Mouse (Mus musculus): ENCODE measurements around the gene Gpc2. TPM values are rescaled to one million over a fixed set of nuclear protein-coding genes. Genes with fewer than 3 reads are reported as not detected.

The Gpc2 gene
- total RNA-seq (2014; fragmentation: Nextera tagmentation): 4.2 and 7.9 TPM in 2 replicates
- 2.9 and 3.9 TPM in 2 replicates for total RNA-seq (2017)

- ATAC-seq (replicated peaks; ENCODE audit: poor library complexity, severe bottlenecking): peak; percentile 96
Measured at GRCm38 (mm10) chr5:138279585-138280424, at the start of gene Gpc2, which contains the start of the genes Gm43720 and Stag3. TSS of gene Gpc2 (minus strand) at chr5:138280005. TSS of gene Gm43720 (minus strand) at chr5:138279958. TSS of gene Stag3 (plus strand) at chr5:138280240.

DNA sequence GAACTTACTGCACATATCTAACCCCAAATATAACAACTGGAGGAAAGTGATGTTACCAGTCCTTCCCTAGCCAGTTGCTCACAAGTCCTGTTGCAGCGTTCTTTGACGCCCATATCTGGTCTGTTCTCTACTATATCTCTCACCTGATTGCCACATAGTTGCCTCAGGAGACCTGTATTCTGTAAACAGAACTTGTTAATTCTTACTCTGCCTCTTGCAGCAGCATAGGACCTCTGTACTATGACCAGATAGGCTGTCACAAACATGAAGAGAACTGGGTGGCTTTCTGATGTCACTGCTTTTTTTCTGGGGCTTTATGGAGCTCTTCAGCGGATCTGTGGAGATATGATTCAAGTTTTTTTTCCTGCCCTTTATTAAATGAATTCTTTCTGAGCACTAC lies 33.0 kb upstream of the Gpc2 start:
- ATAC-seq (replicated peaks; ENCODE audit: poor library complexity, severe bottlenecking): no peak

GRCm38 (mm10) chr5:138299613-138300012 lies 19.8 kb upstream of the Gpc2 start:
- ATAC-seq (replicated peaks; ENCODE audit: poor library complexity, severe bottlenecking): no peak

DNA sequence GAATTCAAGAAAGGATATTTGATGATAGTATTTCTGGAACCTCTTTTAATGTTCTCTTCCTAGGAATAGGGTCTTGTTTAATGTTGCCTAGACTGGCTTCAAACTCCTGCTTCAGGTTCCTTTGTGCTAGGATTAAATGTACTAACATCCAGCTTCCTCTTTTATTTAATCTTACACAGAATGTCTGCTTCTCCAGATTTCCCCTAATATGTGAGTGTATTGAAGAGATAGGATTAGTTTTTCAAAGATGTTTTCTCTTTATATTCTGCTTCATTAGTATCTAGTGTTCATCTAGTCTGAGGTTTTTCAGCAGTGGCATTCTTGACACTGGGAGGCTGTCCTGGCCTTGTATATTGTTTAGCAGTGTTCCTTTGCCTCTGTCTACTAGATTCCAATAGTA lies 14.4 kb upstream of the Gpc2 start:
- ATAC-seq (replicated peaks; ENCODE audit: poor library complexity, severe bottlenecking): no peak

DNA sequence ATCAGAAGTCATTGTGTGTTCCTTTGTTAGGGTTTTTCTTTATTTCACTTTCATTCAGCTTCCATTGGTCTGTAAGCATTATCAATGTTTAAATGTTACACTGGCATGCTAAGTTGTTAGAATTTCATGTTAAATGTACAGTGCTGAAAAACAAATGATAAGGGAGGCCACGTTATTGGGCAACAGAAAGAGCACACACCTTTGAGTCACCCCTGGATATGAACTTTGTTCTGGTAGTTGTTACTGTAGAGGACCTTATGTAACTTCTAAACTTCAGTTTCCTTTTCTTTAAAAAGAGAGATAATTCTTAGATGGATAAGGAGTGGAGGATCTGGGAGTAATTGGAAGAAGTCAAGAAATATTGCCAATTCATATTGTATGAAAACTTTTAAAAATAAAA lies 11.8 kb upstream of the Gpc2 start:
- ATAC-seq (replicated peaks; ENCODE audit: poor library complexity, severe bottlenecking): no peak

DNA sequence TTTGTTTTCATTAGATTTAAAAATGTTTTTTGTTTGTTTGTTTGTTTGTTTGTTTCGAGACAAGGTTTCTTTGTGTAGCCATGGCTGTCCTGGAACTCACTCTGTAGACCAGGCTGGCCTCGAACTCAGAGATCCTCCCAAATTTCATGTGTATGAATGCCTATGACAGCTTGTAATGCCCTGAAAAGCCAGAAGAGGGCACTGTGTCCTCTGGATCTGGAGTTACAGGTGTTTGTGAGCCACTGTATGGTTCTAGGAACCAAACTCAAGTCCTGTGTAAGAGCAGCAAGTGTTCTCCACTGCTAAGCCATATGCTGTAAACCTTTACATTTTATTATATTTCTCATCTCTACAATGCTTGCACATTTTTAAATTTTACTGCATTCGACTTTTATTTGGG lies 8.1 kb upstream of the Gpc2 start:
- ATAC-seq (replicated peaks; ENCODE audit: poor library complexity, severe bottlenecking): no peak

- ATAC-seq (replicated peaks; ENCODE audit: poor library complexity, severe bottlenecking): no peak
Measured at GRCm38 (mm10) chr5:138283540-138283939, 3.7 kb upstream of the Gpc2 start.

DNA sequence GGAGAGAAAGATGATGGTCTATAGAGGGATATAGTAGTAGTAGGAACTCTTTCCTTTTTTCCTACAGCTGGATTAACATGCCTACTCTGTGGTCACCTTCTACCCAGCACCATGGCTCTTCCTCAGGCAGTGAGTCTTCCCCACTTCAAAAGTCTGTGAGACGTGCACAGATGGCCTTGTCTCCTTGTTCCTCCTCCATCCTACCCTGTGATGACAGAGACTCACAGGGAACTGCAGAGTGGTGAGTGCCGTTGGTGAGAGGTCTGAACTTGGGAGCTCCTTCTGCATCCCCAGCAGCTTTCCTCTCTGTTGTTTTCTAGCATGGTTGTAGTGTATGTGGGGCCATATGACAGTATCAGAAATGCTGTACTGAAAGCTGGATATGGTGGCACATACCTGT lies 2.0 kb upstream of the Gpc2 start:
- no peak for ATAC-seq (replicated peaks; ENCODE audit: poor library complexity, severe bottlenecking)

GRCm38 (mm10) chr5:138280829-138281228 lies 1.0 kb upstream of the Gpc2 start:
- ATAC-seq (replicated peaks; ENCODE audit: poor library complexity, severe bottlenecking): no peak

- ATAC-seq (replicated peaks; ENCODE audit: poor library complexity, severe bottlenecking): no peak
Measured at GRCm38 (mm10) chr5:138280425-138280768, 592 bp upstream of the Gpc2 start.

DNA sequence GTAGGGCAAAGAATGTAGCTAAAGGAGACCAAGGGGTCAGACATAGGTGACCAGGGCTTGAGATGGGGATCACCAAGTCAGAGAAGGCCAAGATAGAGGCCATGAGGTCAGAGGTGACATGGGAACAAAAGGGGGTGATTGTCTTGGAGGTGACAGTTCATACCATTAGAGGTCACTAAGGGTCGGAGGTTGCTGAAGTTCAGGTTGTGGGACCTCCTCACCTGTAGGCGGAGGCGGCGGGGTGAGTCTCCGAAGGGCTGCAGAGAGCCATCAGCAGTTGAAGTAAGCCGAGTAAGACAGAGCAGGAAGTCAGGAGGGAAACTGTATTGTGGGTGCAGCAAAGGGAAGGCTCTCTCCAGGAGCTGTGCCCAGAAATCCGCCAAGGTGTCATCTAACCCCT lies 1.8 kb downstream of the Gpc2 start:
- ATAC-seq (replicated peaks; ENCODE audit: poor library complexity, severe bottlenecking): no peak

GRCm38 (mm10) chr5:138275216-138276050 lies 4.4 kb downstream of the Gpc2 start:
- ATAC-seq (replicated peaks; ENCODE audit: poor library complexity, severe bottlenecking): no peak

- ATAC-seq (replicated peaks; ENCODE audit: poor library complexity, severe bottlenecking): no peak
Measured at GRCm38 (mm10) chr5:138274186-138274585, 5.6 kb downstream of the Gpc2 start.

DNA sequence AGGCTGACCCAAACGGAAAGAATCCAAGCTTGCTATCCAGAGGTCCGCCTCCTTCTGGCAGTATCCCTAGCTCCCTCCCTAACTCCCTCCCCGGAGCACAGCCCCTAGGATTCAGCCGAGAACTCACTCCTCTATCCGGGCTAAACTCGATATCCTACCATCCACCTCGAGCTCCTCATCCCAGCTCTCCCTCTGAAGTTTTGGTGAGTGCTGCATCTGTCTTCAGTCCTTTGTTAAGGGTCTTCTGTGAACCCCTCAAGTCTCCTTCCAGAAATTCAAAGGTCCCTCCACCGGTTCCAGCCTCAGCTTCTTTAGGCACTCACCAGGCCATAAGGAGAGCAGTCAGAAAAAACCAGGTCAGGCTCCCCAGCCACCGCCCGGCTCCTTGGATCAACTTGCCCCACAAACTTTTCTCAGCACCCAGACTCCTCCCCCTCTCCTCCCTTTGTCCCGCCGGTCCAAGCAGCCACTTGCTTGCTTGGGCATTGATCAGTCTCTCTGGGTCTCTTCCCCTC lies 7.3 kb downstream of the Gpc2 start, which contains the start of gene Gal3st4:
Gene Gal3st4, minus strand, starts transcription at position 432 of the 515 bp plus-strand sequence.
- ATAC-seq (replicated peaks; ENCODE audit: poor library complexity, severe bottlenecking): no peak

DNA sequence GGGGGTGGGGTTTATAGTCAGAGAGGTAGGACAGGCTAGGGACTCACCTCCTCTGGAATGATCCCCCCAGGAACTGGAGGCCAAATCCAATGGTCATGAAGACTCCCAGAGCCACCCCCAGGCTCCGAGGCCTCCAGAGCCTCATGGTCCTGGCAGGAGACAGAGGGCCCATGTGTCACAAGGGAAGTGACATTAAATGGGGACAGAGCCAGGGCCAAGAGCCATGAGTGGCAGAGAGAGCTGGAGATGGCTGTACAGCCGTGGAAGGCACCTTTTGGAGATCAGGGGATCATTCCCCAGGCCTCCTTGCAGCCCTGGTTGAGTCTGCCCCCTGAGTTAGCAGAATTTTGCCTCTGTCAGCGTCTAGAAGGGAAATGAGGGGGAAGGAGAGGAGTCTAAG lies 8.6 kb downstream of the Gpc2 start:
- ATAC-seq (replicated peaks; ENCODE audit: poor library complexity, severe bottlenecking): no peak

- no peak for ATAC-seq (replicated peaks; ENCODE audit: poor library complexity, severe bottlenecking)
Measured at GRCm38 (mm10) chr5:138268980-138269379, 10.8 kb downstream of the Gpc2 start.

DNA sequence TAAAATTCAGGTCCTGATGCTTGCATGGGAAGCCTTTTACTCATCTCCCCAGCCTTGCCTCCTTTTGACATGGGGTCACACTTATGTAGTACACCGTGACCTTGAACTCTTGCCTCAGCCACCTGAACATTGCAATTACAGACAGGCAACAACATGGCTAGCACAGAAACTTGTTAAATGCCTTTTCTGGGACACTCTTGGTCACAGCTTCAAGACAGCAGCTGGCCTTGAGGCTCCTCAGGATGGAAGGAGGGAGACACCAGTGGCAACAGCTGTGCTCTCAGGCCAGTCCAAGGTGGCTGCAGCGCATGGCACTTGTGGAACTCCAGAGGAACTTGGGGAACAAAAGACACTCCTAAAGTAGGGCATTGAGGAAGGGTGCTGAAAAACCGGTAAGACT lies 12.7 kb downstream of the Gpc2 start:
- ATAC-seq (replicated peaks; ENCODE audit: poor library complexity, severe bottlenecking): no peak

- ATAC-seq (replicated peaks; ENCODE audit: poor library complexity, severe bottlenecking): no peak
Measured at GRCm38 (mm10) chr5:138265712-138266111, 14.1 kb downstream of the Gpc2 start.

DNA sequence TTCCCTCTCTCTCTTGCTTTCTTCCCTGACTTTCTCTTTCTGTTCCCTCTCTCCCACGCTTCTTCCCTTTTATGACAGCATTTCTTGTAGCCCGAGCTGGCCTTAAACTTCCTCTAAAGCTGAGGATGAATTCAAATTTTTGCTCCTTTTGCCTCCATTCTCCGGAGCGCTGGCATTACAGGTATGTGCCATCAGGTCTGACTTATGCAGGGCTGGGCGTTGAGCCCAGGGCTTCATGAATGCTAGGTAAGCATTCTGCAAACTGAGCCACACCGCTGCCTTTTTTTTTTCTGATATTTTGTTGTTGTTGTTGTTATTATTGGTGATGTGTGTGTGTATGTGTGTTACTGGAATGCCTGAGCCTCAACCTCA lies 15.6 kb downstream of the Gpc2 start:
- peak; percentile 18 for ATAC-seq (replicated peaks; ENCODE audit: poor library complexity, severe bottlenecking)

GRCm38 (mm10) chr5:138263260-138264206 lies 16.3 kb downstream of the Gpc2 start, which contains the start of gene BC037034:
TSS of gene BC037034 (minus strand) at chr5:138264033.
- peak; percentile 74 for ATAC-seq (replicated peaks; ENCODE audit: poor library complexity, severe bottlenecking)

Data from granulocyte monocyte progenitor cell, adult 5-6 weeks (primary cell).